Mouse (Mus musculus): Measurements from ENCODE around the gene Syk. TPM values are rescaled to one million over a fixed set of nuclear protein-coding genes. Genes with fewer than 3 reads are reported as not detected.
A peak's percentile ranks its signal among the peaks of the same experiment; 100 is the strongest.

Gene Syk
- total RNA-seq, 4 experiments from 2014 or later, result 2.0 to 5.2 (median 3.2) TPM

DNA sequence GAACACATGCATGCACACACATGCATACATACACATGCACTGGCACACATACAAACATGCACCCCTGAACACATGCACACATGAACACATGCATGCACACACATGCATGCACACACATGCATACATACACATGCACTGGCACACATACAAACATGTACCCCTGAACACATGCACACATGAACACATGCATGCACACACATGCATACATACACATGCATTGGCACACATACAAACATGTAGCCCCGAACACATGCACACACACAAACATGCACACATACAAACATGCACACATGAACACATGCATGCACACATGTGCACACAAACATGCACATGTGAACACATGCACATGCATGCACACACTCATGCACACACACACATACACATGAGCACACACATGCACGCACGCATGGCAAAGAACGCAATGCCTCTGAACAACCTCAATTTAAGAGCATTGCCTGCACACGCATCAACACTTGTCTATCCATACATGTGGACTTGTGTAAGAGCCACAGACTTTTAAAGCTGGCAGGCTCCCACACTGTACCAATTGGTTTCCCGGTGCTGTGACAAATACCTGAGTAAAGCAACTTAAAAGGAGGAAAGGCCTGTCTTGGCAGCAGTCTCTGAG is 66.9 kb downstream of the Syk start:
- DNase-seq (ENCODE audit: low spot score in 2 of 2), result no peak

DNA sequence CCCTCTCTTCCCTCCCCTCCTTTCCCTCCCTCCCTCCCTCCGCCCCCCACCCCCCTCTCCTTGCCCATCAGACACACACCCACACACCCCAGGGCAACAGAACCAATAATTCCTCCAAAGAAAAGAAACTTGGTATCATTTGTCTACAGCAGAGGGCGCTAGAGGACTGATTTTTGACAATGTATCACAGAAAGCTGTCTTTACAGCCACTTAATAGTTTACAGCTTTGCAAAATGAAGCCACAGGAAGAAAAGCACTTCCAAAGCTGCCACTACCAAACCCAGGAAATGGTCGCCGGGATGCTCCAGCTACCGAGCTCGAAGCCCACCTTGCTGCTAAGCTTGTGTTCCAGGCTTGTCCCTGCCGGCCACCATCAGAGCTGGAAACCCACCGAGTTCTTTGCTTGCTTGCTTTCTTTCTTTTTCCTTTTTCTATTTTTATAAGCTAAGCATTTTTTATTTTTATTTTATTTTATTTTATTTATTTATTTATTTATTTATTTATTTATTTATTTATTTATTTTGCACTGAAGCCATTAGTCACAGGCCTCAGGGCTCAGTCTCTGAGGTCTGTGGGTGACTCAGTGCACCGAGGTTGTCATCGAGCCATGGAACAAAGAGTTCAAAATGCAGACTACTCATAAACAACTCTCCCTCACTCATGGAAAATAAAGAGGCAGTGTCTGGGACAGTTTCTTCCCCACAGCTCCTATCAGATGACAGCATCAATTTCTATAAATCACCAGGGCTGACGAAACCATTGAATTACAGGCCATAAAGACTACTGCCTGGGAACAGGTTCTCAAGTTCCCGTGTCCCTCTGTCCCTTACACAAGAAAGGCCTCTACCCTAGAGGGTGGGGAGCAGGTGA is 68.6 kb downstream of the Syk start:
- no peak for DNase-seq (ENCODE audit: low spot score in 2 of 2)

DNA sequence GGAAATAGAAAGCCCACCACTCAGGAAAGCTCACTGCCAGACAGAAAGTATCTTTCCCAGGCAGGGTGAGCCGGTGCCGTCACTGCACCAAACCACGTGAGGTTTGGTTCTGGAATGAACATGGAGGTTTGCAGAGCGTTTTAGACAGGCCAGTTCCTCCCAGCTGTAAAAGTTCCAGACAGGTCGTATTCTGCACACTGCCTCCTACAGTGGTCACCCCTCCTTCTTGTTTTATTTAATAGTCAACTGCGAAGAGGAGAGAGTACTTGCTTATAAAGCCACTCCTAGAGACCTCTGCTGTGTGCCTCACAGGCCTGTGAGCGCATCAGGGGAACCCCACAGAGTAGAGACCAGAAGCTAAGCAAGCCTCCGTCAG is 69.3 kb downstream of the Syk start:
- no peak for DNase-seq (ENCODE audit: low spot score in 2 of 2)

- DNase-seq (ENCODE audit: low spot score in 2 of 2), result no peak
Measured at GRCm38 (mm10) chr13:52654081-52654829, 71.3 kb downstream of the Syk start.

GRCm38 (mm10) chr13:52654830-52655308 is 71.9 kb downstream of the Syk start:
- DNase-seq (ENCODE audit: low spot score in 2 of 2), result no peak

- DNase-seq (ENCODE audit: low spot score in 2 of 2), result no peak
Measured at GRCm38 (mm10) chr13:52657966-52658365, 75.0 kb downstream of the Syk start.

DNA sequence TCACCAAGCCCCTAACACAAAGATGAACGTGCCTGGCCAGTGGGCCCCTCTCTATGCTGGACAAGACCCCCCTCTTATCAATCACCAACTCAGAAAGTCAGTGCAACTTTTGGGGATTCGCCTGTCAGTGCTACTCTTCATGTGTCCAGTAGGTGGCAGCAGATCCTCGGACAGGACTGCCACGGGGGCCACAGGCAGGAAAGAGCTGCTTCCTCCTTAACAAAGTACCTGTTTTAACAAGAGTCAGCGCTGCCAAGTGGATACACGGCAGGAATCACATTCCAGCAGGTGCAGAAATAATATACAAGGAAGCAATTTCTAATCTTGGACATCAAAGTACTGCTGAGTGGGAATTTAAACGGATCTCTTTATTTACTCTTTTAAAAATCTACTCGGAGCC is 75.5 kb downstream of the Syk start:
- DNase-seq (ENCODE audit: low spot score in 2 of 2), result peak in 1 of 2 experiments; percentile 30

DNA sequence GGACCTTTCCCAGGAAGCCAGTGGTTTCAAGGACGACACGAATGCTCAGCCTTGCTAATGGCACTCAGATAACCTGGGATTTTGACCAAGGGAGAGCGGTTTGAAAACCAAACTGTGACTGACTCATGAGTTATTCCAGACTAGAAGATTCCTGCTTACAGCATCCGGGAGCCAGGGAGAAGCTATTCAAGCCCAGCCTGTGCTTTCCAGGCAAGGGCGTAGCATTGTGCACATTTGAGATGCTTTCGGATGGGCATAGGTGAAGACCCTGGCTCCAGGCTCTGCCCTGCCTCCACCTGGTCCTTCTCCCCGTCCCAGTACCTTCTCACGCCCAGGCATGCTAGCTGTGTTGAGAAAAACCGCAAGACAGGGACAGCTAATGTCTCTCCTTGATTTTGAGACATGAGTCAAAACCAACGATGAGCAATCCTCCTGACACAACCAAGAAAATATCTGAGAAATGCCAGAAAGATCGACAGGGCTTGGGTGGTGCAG is 76.2 kb downstream of the Syk start:
- DNase-seq (ENCODE audit: low spot score in 2 of 2), result no peak

DNA sequence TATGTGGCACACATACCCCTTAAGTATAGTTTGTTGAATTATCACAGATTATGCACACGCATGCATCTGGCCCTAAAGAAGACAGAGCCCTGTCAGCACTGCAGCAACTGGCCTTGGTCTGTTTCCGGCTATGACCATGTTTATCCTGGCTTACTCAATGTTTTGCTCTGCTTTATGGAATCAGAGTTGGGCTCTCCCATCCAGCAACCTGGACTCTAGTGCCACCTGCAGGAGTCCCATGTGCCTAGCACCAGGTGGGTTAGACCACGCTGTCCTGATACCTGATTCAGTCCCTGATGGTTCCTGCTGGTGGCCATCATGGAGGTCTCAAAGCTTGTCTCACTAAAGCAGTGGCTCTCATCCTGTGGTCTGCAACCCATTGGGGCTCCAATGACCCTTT is 86.9 kb downstream of the Syk start:
- DNase-seq (ENCODE audit: low spot score in 2 of 2), result no peak

DNA sequence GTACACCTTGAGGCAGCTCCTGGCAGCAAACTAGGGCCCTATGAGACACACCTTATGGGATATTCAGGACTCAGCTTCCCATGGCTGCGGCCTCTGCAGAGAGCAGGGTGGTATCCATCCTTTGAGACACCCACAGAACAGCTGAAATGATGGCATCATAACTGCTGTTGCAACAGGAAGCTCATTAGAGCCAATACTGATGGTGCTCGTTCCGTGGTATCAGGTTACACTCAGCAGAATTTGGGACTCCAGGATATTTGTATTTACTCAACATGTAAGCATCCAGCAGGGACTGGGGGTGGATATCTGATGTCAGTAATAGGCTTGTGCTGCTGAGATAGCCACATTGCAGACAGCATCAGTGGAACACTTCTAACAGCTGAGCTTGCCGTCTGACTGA is 90.3 kb downstream of the Syk start:
- no peak for DNase-seq (ENCODE audit: low spot score in 2 of 2)

DNA sequence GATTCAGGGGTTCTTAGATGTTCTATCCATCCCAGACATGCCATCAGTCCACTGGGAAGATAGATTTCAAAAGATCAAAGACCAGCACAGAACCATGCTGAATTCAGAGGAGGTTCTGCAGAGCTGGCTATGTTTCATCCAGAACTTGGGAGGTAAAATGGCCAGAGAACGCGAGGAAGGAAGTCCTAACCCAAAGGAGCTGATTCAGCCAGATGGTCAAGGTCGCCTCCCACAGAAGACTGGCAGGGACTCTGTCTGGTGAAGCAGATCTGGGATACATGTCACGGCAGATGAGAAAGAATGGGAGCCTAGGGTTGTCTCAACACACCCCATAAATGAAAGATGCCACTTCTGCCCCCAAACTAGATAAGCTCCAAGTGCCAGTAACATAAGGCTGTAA is 90.9 kb downstream of the Syk start:
- DNase-seq (ENCODE audit: low spot score in 2 of 2), result no peak

- DNase-seq (ENCODE audit: low spot score in 2 of 2), result no peak
Measured at GRCm38 (mm10) chr13:52674839-52675238, 91.9 kb downstream of the Syk start.

DNA sequence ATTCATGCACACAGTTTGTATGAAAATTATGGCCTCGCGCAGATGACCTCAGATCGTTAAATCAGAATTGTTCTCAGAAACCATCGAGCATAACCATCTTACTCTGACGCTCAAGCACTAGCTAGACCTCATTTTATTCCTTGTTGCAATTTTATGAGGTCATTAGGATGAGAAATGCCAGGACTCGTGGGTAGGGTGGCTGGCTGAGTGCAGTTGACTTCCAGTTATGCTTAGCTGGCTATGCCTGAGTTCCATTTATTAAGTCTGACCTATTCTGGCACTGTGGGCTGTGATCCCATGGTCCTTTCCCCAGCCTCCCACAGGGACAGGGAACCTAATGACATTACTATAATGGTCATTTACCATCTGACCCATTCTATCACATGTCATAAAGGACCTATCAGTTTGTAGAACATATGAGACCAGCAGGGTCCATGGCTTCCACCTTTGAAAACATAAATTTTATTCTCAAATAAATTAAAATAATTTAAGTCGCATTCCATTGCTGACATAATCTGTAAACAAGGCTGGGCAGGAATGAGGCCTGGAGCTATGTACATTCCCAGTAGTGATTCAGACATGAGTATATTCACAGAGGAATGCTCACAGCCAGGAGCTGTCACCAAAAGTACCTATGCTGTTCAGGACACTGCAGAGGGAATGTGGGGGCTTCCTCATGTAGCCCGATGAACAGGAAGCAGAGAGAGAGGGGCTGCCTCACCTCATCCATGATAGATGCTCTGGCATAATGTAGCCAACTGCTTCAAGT is 92.7 kb downstream of the Syk start:
- DNase-seq (ENCODE audit: low spot score in 2 of 2), result no peak

DNA sequence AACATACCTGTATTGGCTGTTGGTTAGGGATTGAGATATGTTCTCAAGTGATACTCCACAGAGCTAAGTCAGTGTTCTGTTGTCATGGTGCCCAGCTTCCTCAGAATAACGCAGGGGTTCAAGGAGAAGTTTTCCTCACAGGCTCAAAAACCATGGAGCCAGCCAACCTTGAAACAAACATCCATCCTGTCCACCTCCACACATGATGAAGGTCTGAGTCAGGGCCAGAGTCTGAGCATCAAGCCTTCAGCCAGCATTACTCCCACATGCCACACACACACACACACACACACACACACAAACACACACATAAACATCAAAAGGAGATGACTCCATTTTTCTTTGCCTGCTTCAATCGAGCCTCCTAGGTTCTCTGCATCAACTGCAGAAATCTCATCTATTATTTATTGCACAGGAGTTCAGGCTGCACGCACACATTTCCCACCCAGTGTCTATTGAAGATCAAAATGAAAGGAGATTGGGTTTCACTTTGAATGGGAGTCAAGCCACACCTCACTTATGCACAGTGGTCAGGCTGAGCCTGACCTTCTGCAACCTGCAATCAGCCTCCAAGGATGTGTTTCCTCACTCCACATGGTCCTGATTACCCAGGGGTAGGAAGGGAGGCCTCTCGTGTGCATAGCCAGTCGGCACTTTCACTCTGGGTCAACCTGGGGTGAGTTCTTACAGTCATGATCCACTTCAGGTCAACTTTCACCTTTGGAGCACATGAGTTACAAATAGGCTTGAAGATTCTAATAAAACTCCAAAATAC is 93.9 kb downstream of the Syk start:
- DNase-seq (ENCODE audit: low spot score in 2 of 2), result no peak

DNA sequence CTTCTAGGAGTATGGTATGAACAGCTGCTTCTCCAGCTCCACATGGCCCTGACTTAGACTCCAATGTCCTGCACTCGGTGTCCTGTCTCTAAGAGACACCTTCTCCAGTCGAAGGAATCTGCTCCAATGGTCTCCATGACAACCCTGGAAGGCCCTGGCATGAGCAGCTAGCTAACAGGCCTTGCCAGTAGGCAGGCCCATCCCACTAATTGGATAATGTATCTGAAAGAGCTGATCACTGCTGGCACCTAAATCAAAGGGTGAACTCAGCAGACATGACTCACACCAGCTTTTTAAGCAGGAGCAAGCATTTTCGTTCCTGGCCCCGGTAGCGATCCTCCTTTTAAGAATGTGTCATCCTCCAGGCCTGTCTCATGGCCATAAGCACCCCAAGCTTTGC is 96.9 kb downstream of the Syk start:
- peak; percentile 19 to 82 for DNase-seq (ENCODE audit: low spot score in 2 of 2)

DNA sequence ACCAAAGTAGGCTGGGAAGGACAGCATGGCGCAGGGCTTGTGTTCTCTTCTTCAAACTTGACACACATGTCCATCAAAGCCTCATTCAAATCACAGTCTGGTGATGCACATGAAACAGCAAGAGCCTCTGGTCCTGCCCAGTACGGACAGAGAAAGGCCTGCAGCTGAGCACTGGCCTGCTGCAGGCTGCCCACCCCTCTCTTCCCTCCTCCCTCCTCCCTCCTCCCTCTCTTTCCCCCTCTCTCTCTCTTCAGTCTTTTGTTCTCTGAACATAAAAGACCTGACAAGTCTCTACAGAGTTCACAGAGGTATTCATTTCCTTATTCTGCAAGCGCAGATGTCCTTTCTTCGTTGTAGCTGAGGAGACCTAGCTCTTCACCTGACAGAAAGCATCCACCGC is 99.1 kb downstream of the Syk start:
- DNase-seq (ENCODE audit: low spot score in 2 of 2), result no peak

DNA sequence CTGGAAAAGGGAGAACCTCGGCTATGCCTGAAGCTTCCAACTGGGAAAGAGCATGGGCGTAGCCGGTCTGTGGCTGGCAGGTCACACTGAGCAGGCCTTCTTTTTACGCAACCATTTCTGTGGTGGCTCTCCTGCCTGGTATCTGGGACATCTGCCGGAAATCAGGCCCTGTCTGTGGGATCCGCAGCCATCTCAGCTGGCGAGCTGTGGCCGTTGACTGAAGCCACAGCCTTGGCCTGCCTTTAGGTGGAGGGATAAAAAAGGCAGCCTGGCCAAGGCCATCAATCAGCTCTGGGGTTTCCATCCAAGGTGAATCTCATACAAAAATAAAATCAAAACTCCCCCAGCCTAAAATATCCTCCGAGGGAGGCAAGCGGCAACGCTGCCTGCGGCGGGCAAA is 107.5 kb downstream of the Syk start:
- no peak for DNase-seq (ENCODE audit: low spot score in 2 of 2)

- DNase-seq (ENCODE audit: low spot score in 2 of 2), result no peak
Measured at GRCm38 (mm10) chr13:52692311-52692710, 109.3 kb downstream of the Syk start.

GRCm38 (mm10) chr13:52694857-52695256 is 111.9 kb downstream of the Syk start:
- no peak for DNase-seq (ENCODE audit: low spot score in 2 of 2)

All from left cerebral cortex, adult 8-10 months (tissue).